Mouse (Mus musculus): ENCODE data around the gene Dock9. TPM values are rescaled to one million over a fixed set of nuclear protein-coding genes. Genes with fewer than 3 reads are reported as not detected.

Dock9 gene
- 32.4 and 42.1 TPM in 2 replicates for polyA plus RNA-seq (2012; rRNA removed; ENCODE audit: low replicate concordance)

DNA sequence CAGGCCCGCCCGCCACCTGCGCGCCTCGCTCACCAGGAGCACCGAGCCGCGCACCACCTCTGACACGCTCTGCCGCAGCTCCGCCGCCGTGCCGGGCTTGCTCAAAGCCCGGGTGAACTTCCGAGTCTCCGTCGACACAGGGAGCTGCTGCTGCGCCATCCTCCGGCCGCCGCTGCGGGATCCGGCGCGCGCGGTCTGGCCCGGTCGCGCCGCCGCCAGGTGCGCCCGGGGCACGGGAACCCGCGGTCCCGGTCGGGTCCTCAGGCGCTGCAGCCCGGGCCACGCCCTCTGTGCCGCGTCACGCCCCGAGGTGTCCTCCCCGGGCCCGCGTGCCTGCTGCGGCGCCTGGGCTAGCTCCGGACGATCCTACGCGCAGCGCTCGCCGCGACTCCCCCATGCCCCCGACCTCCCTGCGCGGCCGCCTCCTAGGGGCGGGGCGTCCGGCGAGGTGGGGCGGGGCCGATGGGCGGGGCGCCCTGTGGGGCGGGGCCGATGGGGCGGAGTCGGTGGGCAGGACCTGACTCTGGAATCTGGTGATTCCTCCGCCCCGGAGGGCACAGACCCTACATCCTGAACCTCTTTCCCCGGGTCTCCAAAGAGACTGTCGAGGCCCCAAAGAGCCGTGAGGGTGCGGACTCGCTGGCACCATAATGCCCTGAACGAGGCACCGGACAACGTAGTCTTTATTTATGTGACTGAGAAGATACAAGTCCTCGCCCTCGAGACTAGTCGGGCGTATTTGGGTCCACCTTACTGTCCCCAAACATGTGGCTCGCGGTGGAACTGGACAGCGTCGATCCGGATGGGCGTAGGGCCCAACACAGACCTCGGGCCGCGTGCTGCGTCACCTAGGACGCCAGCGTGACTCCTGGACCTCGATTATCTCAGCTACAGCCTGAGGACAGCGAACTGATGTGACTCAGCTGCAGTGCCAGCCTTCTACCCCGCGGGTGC lies at the start of gene Dock9:
Dock9 (minus strand) TSS at position 381 of the 954 bp plus-strand sequence.

DNA sequence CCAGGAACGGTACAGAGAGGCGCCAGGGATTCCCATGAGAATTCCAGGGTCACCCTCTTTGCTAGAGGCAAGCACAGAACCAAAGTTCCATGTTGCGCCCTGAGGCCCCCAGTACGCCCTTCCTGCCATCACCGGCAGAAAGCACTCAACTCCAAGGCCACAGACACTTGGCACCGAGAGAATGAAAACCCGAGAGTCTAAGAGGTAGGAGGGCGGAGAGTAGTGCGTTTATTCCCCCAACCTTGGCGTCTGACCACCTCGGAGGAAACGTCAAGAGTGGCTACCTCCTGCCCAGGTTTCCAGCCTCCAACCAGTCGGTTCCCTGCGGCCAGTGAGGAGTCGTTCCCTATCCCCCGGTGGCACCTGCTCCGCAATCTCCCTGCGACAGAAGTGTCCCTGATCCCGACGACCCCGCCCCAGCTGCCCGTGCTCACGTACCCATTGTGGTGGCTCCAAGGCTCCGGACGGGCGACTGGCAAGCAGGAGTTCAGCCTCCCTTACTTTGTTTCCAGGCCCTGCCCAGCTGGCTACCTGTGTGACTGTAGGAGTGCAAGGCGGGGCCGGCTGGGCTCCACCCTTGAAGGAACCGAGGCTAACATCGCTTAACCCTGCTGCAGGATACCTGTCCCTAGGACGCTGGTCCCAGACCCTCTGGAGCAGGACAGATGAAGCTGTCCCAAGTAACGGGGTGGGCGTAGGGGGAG lies 292.7 kb downstream of the Dock9 start, which contains the start of gene Slc15a1:
Slc15a1 (minus strand) TSS at position 472 of the 704 bp plus-strand sequence.

Other genes starting within 250 kb of the Dock9 start
- gene Ubac2, start 80.8 kb upstream of the Dock9 start, polyA plus RNA-seq (2012; rRNA removed; ENCODE audit: low replicate concordance), result 48.7 and 61.7 TPM in 2 replicates
- 0.82 and 2.6 TPM in 2 replicates for gene Gpr18, start 117.9 kb upstream of the Dock9 start, polyA plus RNA-seq (2012; rRNA removed; ENCODE audit: low replicate concordance)
- gene Gpr183, start 167.4 kb upstream of the Dock9 start, polyA plus RNA-seq (2012; rRNA removed; ENCODE audit: low replicate concordance), result 2.8 and 4.2 TPM in 2 replicates
- not detected in 2 replicates for gene Timm8a2, start 236.8 kb upstream of the Dock9 start, polyA plus RNA-seq (2012; rRNA removed; ENCODE audit: low replicate concordance)